ENCODE assay signal across 8 mouse cellular contexts in the genomic region with DNA sequence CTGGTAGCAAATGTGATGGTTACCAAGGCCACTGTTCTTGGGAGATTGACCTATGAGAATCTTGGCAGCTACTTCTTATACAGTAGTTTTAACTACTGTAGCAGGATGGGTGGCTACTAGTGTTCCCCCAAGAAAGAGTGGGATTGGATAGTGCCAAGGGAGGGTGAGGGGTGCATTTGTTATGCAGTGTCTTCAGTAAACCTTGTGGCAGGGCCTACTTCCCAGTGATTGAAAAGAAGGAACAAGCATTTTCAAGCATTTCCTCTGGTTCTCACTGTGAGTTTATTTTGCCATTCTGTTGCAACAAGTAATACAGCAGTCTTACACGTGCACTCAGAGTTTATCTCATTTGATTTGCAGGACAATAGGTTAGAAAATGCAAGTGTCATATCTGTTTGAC. TPM values are rescaled to one million over a fixed set of nuclear protein-coding genes. Genes with fewer than 3 reads are reported as not detected.
DNase-seq lines count a peak whose midpoint lies in the region; ATAC-seq and TF ChIP-seq lines count a peak whose summit lies in the region.

No protein-coding gene starts in this region.

- peaks cover 48% of the 10 kb centered on the region for H3K36me3 ChIP-seq in kidney, embryonic 15.5 days
- peaks cover 29% of the 10 kb centered on the region for H3K36me3 ChIP-seq in hindbrain, embryonic 15.5 days
- H3K36me3 ChIP-seq in midbrain, embryonic 15.5 days (replicated peaks), result peaks cover 20% of the 10 kb centered on the region

- peak overlapping the region; percentile 92 for H3K4me2 ChIP-seq in kidney, embryonic 15.5 days
- H3K4me2 ChIP-seq in hindbrain, embryonic 15.5 days, result peak overlapping the region; percentile 95
- peak overlapping the region; percentile 92 for H3K4me2 ChIP-seq in midbrain, embryonic 15.5 days

- 42% methylated on average over 1 of the region's 1 CpGs for WGBS in kidney, embryonic 15.5 days
- WGBS in hindbrain, embryonic 15.5 days, result 46% methylated on average over 1 of the region's 1 CpGs
- 27% methylated on average over 1 of the region's 1 CpGs for WGBS in midbrain, embryonic 15.5 days

- DNase-seq in kidney, adult 8-10 months, result no peak
- no peak for DNase-seq in cerebellum, postnatal 4 days (ENCODE audit: low spot score in 2 of 2)
- no peak for DNase-seq in lung, adult 18-20 months
- DNase-seq in layer of hippocampus, postnatal 10 days (ENCODE audit: low spot score in 2 of 2), result no peak

- peak overlapping the region; percentile 78 for H3K9ac ChIP-seq in kidney, embryonic 15.5 days
- peak overlapping the region; percentile 89 for H3K9ac ChIP-seq in hindbrain, embryonic 15.5 days
- H3K9ac ChIP-seq in midbrain, embryonic 15.5 days, result peak overlapping the region; percentile 95

- ATAC-seq in kidney, embryonic 15.5 days (replicated peaks; ENCODE audit: low FRiP score), result no peak
- no peak for ATAC-seq in hindbrain, embryonic 15.5 days (ENCODE audit: low FRiP score, low read depth)
- ATAC-seq in midbrain, embryonic 15.5 days (replicated peaks), result no peak

- H3K4me3 ChIP-seq in kidney, embryonic 15.5 days (replicated peaks), result peak overlapping the region; percentile 67
- peak overlapping the region; percentile 81 for H3K4me3 ChIP-seq in bone marrow macrophage, adult 2 months (ENCODE audit: insufficient read depth, low read length)
- peak overlapping the region; percentile 92 for H3K4me3 ChIP-seq in hindbrain, embryonic 15.5 days
- peak overlapping the region; percentile 99 for H3K4me3 ChIP-seq in midbrain, embryonic 15.5 days

- no peaks in the 10 kb centered on the region for H3K9me3 ChIP-seq in kidney, embryonic 15.5 days (replicated peaks)
- no peaks in the 10 kb centered on the region for H3K9me3 ChIP-seq in hindbrain, embryonic 15.5 days
- H3K9me3 ChIP-seq in midbrain, embryonic 15.5 days, result no peaks in the 10 kb centered on the region

- peak overlapping the region; percentile 97 for H3K27ac ChIP-seq in kidney, embryonic 15.5 days
- peak overlapping the region; percentile 79 for H3K27ac ChIP-seq in bone marrow macrophage, adult 2 months (ENCODE audit: insufficient read depth, low read depth, low read length)
- peak overlapping the region; percentile 93 for H3K27ac ChIP-seq in hindbrain, embryonic 15.5 days (replicated peaks)
- H3K27ac ChIP-seq in midbrain, embryonic 15.5 days, result peak overlapping the region; percentile 94

- peaks cover 57% of the 10 kb centered on the region for H3K4me1 ChIP-seq in kidney, embryonic 15.5 days
- H3K4me1 ChIP-seq in bone marrow macrophage, adult 2 months (ENCODE audit: control insufficient read depth, insufficient read depth, low read length), result peaks cover 28% of the 10 kb centered on the region
- H3K4me1 ChIP-seq in hindbrain, embryonic 15.5 days (replicated peaks), result peaks cover 51% of the 10 kb centered on the region
- H3K4me1 ChIP-seq in midbrain, embryonic 15.5 days, result peaks cover 52% of the 10 kb centered on the region

- no peak for TF ChIP-seq CTCF in bone marrow macrophage, adult 2 months (IDR thresholded peaks at IDR 0.05; ENCODE audit: low read depth, low read length)

- no peak for TF ChIP-seq POLR2A in bone marrow macrophage, adult 2 months (IDR thresholded peaks at IDR 0.05; ENCODE audit: borderline replicate concordance, low read depth, low read length)

- H3K27me3 ChIP-seq in kidney, embryonic 15.5 days, result no peaks in the 10 kb centered on the region
- H3K27me3 ChIP-seq in hindbrain, embryonic 15.5 days, result no peaks in the 10 kb centered on the region
- no peaks in the 10 kb centered on the region for H3K27me3 ChIP-seq in midbrain, embryonic 15.5 days (replicated peaks)

RNA-seq across cellular contexts. Expression of gene Rnf41, which starts 1.1 kb away (rescaled TPM):
- 45.1 and 45.9 TPM in 2 replicates for polyA plus RNA-seq in kidney, embryonic 15.5 days (2015; fragmentation: Nextera tagmentation; extraction: Ambion mirVana)
- 42.6 and 47.6 TPM in 2 replicates for polyA plus RNA-seq in bone marrow macrophage, adult 2 months (2012; ENCODE audit: insufficient read depth, insufficient read length, missing spikeins)
- polyA plus RNA-seq in hindbrain, embryonic 15.5 days (2015; fragmentation: Nextera tagmentation; extraction: Ambion mirVana), result 91.3 and 92.4 TPM in 2 replicates
- 105 and 107 TPM in 2 replicates for polyA plus RNA-seq in midbrain, embryonic 15.5 days (2015; fragmentation: Nextera tagmentation; extraction: Ambion mirVana)
- total RNA-seq in layer of hippocampus, postnatal 10 days (2021), result 10 to 100 TPM; 76.0 to 78.2 TPM

RNA-seq across cellular contexts. Expression of gene Nabp2, which starts 1.3 kb away (rescaled TPM):
- 82.8 and 92.6 TPM in 2 replicates for polyA plus RNA-seq in kidney, embryonic 15.5 days (2015; fragmentation: Nextera tagmentation; extraction: Ambion mirVana)
- polyA plus RNA-seq in bone marrow macrophage, adult 2 months (2012; ENCODE audit: insufficient read depth, insufficient read length, missing spikeins), result 47.2 and 62.7 TPM in 2 replicates
- polyA plus RNA-seq in hindbrain, embryonic 15.5 days (2015; fragmentation: Nextera tagmentation; extraction: Ambion mirVana), result 137 and 141 TPM in 2 replicates
- polyA plus RNA-seq in midbrain, embryonic 15.5 days (2015; fragmentation: Nextera tagmentation; extraction: Ambion mirVana), result 146 and 147 TPM in 2 replicates
- 10 to 100 TPM; 94.1 to 94.2 TPM for total RNA-seq in layer of hippocampus, postnatal 10 days (2021)

RNA-seq across cellular contexts. Expression of gene Slc39a5, which starts 11.5 kb away (rescaled TPM):
- 41.5 and 47.1 TPM in 2 replicates for polyA plus RNA-seq in kidney, embryonic 15.5 days (2015; fragmentation: Nextera tagmentation; extraction: Ambion mirVana)
- not detected in 2 replicates for polyA plus RNA-seq in bone marrow macrophage, adult 2 months (2012; ENCODE audit: insufficient read depth, insufficient read length, missing spikeins)
- polyA plus RNA-seq in hindbrain, embryonic 15.5 days (2015; fragmentation: Nextera tagmentation; extraction: Ambion mirVana), result 0.21 and 0.83 TPM in 2 replicates
- not detected in 2 replicates for polyA plus RNA-seq in midbrain, embryonic 15.5 days (2015; fragmentation: Nextera tagmentation; extraction: Ambion mirVana)
- total RNA-seq in layer of hippocampus, postnatal 10 days (2021), result under 1 TPM; 0.22 to 0.53 TPM

RNA-seq across cellular contexts. Expression of gene Ankrd52, which starts 35.6 kb away (rescaled TPM):
- polyA plus RNA-seq in kidney, embryonic 15.5 days (2015; fragmentation: Nextera tagmentation; extraction: Ambion mirVana), result 13.6 and 14.5 TPM in 2 replicates
- 33.1 and 34.8 TPM in 2 replicates for polyA plus RNA-seq in bone marrow macrophage, adult 2 months (2012; ENCODE audit: insufficient read depth, insufficient read length, missing spikeins)
- 10.9 and 13.8 TPM in 2 replicates for polyA plus RNA-seq in hindbrain, embryonic 15.5 days (2015; fragmentation: Nextera tagmentation; extraction: Ambion mirVana)
- polyA plus RNA-seq in midbrain, embryonic 15.5 days (2015; fragmentation: Nextera tagmentation; extraction: Ambion mirVana), result 15.0 and 15.6 TPM in 2 replicates
- 10 to 100 TPM; 79.0 to 80.3 TPM for total RNA-seq in layer of hippocampus, postnatal 10 days (2021)

RNA-seq across cellular contexts. Expression of gene Coq10a, which starts 43.8 kb away (rescaled TPM):
- polyA plus RNA-seq in kidney, embryonic 15.5 days (2015; fragmentation: Nextera tagmentation; extraction: Ambion mirVana), result 13.7 TPM in 2 replicates
- 40.6 and 46.1 TPM in 2 replicates for polyA plus RNA-seq in bone marrow macrophage, adult 2 months (2012; ENCODE audit: insufficient read depth, insufficient read length, missing spikeins)
- 38.7 and 41.9 TPM in 2 replicates for polyA plus RNA-seq in hindbrain, embryonic 15.5 days (2015; fragmentation: Nextera tagmentation; extraction: Ambion mirVana)
- 42.6 and 44.2 TPM in 2 replicates for polyA plus RNA-seq in midbrain, embryonic 15.5 days (2015; fragmentation: Nextera tagmentation; extraction: Ambion mirVana)
- 10 to 100 TPM; 55.6 to 58.8 TPM for total RNA-seq in layer of hippocampus, postnatal 10 days (2021)

Comparison
In these comparisons a context has a peak if more than half of its experiments do, and no peak if none do; other contexts are left out.
1. RNA of gene Slc39a5, which starts 11.5 kb away (polyA plus RNA-seq): 41.5 to 47.1 TPM in kidney, embryonic 15.5 days; 0.21 to 0.83 TPM in hindbrain, embryonic 15.5 days, not detected in midbrain, embryonic 15.5 days and not detected in bone marrow macrophage, adult 2 months; every median in the first group is over 10 times any median in the second.
2. Peak in every context shown above with its lines, with median percentiles within 50 percentile points of each other: H3K27ac ChIP-seq, H3K4me2 ChIP-seq, H3K4me3 ChIP-seq and H3K9ac ChIP-seq.